Mouse (Mus musculus): ENCODE measurements around the gene Gm21680. TPM values are rescaled to one million over a fixed set of nuclear protein-coding genes. Genes with fewer than 3 reads are reported as not detected.
"Not testable (repeated sequence)": the region's sequence is repeated elsewhere in the genome, so short reads cannot be mapped to it uniquely, and the experiment has no call there.

The Gm21680 gene
- not detected in 2 replicates for polyA plus RNA-seq (2012; ENCODE audit: insufficient read depth, insufficient read length, missing spikeins)

DNA sequence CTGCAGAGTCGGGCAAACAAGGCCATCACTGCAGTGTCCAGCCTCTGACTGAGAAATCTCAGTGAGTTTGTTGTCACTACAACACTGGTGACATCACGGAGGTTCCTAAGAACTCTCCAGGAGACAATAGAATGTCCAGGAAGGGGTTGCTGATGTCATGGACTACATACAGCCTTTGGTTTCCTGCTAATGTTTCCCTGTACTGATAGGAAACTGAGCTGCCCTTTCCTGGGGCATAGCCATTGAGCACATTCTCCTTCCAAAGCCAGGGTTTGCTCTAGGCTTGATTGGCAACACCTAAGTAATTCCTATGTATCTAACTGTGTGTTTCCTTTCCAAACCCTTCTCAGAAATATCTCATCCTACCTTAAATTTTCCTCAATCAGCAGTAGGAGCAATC is at the start of gene Gm21680:
TSS of gene Gm21680 (minus strand) at position 101 of the 400 bp plus-strand sequence.
- H3K4me1 ChIP-seq (ENCODE audit: control insufficient read depth, insufficient read depth, insufficient read length, low read length); H3K27ac ChIP-seq (replicated peaks; ENCODE audit: low read depth, low read length); H3K4me3 ChIP-seq (ENCODE audit: insufficient read depth, low read depth, low read length): not testable (repeated sequence)

DNA sequence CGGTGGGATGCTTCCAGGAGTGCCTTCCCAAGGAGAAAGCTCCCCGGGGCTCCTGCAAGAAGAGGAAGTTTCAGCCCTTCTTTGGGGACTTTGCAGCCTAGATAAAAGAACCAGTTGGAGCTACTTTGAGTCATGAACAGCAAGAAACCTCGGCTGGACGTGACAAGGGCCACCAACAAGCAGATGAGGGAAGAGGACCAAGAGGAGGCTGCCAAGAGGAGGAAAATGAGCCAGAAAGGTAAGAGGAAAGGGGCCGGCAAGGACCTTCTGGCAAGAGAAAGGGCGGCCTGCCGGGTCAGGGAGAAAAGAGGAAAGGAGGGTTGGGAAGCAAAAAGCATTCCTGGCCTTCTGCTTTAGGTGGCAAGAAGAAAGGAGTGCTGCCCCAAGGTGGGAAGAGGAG is 35.2 kb upstream of the Gm21680 start:
- not testable (repeated sequence) for H3K4me1 ChIP-seq (ENCODE audit: control insufficient read depth, insufficient read depth, insufficient read length, low read length); H3K27ac ChIP-seq (replicated peaks; ENCODE audit: low read depth, low read length)

DNA sequence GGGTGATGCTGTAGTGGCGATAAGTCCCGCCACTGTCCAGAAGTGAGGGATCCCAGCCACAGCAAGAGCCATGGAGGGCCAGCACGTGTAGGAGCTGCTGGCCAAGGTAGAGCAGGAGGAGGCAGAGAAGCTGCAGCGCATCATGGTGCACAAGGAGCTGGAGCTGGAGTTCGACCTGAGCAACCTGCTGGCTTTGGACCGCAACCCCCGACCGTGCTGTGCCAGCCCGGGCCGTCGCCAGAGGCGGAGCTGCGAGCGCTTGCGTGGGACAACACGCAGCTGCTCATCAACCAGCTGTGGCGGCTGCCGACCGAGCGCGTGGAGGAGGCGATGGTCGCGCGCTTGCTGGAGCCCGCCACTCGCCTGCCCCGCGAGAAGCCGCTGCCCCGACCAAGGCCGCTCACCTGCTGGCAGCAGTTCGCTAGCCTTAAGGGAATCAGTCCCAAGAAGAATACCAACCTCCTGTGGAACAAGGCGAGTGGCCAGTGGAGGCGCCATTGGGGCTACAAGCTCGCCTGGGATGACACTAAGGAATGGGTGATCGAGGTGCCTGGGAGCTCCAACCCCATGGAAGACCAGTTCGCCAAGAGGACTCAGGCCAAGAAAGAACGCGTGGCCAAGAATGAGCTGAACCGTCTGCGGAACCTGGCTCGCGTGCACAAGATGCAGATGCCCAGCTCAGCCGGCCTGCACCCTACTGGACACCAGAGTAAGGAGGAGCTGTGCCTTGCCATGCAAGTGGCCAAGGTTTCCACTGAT is 34.7 kb upstream of the Gm21680 start:
- H3K4me3 ChIP-seq (ENCODE audit: insufficient read depth, low read depth, low read length); H3K27ac ChIP-seq (replicated peaks; ENCODE audit: low read depth, low read length); H3K4me1 ChIP-seq (ENCODE audit: control insufficient read depth, insufficient read depth, insufficient read length, low read length): not testable (repeated sequence)

More for the DNA sequence above, 35.2 kb upstream of the Gm21680 start:
- H3K4me3 ChIP-seq (ENCODE audit: insufficient read depth, low read depth, low read length), result not testable (repeated sequence)

DNA sequence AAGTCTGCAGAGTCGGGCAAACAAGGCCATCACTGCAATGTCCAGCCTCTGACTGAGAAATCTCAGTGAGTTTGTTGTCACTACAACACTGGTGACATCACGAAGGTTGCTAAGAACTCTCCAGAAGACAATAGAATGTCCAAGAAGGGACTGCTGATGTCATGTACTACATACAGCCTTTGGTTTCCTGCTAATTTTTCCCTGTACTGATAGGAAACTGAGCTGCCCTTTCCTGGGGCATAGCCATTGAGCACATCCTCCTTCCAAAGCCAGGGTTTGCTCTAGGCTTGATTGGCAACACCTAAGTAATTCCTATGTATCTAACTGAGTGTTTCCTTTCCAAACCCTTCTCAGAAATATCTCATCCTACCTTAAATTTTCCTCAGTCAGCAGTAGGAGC is 32.2 kb upstream of the Gm21680 start, which contains the start of gene Gm1979:
TSS of gene Gm1979 (minus strand) at position 101 of the 400 bp plus-strand sequence.
- H3K4me3 ChIP-seq (ENCODE audit: insufficient read depth, low read depth, low read length); H3K27ac ChIP-seq (replicated peaks; ENCODE audit: low read depth, low read length); H3K4me1 ChIP-seq (ENCODE audit: control insufficient read depth, insufficient read depth, insufficient read length, low read length): not testable (repeated sequence)

DNA sequence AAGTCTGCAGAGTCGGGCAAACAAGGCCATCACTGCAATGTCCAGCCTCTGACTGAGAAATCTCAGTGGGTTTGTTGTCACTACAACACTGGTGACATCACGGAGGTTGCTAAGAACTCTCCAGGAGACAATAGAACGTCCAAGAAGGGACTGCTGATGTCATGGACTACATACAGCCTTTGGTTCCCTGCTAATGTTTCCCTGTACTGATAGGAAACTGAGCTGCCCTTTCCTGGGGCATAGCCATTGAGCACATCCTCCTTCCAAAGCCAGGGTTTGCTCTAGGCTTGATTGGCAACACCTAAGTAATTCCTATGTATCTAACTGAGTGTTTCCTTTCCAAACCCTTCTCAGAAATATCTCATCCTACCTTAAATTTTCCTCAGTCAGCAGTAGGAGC is 16.1 kb upstream of the Gm21680 start, which contains the start of gene Gm21698:
TSS of gene Gm21698 (minus strand) at position 101 of the 400 bp plus-strand sequence.
- not testable (repeated sequence) for H3K4me3 ChIP-seq (ENCODE audit: insufficient read depth, low read depth, low read length); H3K27ac ChIP-seq (replicated peaks; ENCODE audit: low read depth, low read length); H3K4me1 ChIP-seq (ENCODE audit: control insufficient read depth, insufficient read depth, insufficient read length, low read length)

DNA sequence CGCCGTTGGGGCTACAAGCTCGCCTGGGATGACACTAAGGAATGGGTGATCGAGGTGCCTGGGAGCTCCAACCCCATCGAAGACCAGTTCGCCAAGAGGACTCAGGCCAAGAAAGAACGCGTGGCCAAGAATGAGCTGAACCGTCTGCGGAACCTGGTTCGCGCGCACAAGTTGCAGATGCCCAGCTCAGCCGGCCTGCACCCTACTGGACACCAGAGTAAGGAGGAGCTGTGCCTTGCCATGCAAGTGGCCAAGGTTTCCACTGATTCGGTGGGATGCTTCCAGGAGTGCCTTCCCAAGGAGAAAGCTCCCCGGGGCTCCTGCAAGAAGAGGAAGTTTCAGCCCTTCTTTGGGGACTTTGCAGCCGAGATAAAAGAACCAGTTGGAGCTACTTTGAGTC is 15.4 kb downstream of the Gm21680 start:
- not testable (repeated sequence) for H3K4me3 ChIP-seq (ENCODE audit: insufficient read depth, low read depth, low read length); H3K27ac ChIP-seq (replicated peaks; ENCODE audit: low read depth, low read length); H3K4me1 ChIP-seq (ENCODE audit: control insufficient read depth, insufficient read depth, insufficient read length, low read length)

DNA sequence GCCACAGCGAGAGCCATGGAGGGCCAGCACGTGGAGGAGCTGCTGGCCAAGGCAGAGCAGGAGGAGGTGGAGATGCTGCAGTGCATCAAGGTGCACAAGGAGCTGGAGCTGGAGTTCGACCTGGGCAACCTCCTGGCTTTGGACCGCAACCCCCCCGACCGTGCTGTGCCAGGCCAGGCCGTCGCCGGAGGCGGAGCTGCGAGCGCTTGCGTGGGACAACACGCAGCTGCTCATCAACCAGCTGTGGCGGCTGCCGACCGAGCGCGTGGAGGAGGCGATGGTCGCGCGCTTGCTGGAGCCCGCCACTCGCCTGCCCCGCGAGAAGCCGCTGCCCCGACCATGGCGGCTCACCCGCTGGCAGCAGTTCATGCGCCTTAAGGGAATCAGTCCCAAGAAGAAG is 15.9 kb downstream of the Gm21680 start:
- not testable (repeated sequence) for H3K4me3 ChIP-seq (ENCODE audit: insufficient read depth, low read depth, low read length); H3K4me1 ChIP-seq (ENCODE audit: control insufficient read depth, insufficient read depth, insufficient read length, low read length); H3K27ac ChIP-seq (replicated peaks; ENCODE audit: low read depth, low read length)

DNA sequence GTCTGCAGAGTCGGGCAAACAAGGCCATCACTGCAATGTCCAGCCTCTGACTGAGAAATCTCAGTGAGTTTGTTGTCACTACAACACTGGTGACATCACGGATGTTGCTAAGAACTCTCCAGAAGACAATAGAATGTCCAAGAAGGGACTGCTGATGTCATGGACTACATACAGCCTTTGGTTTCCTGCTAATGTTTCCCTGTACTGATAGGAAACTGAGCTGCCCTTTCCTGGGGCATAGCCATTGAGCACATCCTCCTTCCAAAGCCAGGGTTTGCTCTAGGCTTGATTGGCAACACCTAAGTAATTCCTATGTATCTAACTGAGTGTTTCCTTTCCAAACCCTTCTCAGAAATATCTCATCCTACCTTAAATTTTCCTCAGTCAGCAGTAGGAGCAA is 18.1 kb downstream of the Gm21680 start, which contains the start of gene Gm21671:
TSS of gene Gm21671 (minus strand) at position 101 of the 400 bp plus-strand sequence.
- not testable (repeated sequence) for H3K27ac ChIP-seq (replicated peaks; ENCODE audit: low read depth, low read length); H3K4me1 ChIP-seq (ENCODE audit: control insufficient read depth, insufficient read depth, insufficient read length, low read length); H3K4me3 ChIP-seq (ENCODE audit: insufficient read depth, low read depth, low read length)

DNA sequence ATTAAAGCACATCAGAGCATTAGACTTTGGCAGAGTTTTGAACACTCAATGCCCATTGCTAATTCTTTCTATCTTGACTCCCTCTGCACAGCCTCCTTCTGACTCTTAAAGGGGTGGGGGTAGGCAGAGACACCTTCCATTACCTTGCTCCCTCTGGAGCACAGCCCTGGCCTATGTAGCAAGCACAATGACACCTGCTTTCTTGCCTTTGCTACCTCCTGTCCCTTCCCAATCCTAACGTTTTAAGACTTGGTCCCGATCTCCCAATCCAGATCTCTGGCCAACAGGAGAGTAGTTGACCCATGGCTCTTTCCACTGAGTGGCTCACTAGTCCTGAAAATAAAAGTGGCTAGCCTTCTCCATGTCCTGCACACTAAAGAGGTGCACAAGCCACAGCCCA is 27.1 kb downstream of the Gm21680 start:
- H3K4me3 ChIP-seq (ENCODE audit: insufficient read depth, low read depth, low read length); H3K4me1 ChIP-seq (ENCODE audit: control insufficient read depth, insufficient read depth, insufficient read length, low read length); H3K27ac ChIP-seq (replicated peaks; ENCODE audit: low read depth, low read length): not testable (repeated sequence)

DNA sequence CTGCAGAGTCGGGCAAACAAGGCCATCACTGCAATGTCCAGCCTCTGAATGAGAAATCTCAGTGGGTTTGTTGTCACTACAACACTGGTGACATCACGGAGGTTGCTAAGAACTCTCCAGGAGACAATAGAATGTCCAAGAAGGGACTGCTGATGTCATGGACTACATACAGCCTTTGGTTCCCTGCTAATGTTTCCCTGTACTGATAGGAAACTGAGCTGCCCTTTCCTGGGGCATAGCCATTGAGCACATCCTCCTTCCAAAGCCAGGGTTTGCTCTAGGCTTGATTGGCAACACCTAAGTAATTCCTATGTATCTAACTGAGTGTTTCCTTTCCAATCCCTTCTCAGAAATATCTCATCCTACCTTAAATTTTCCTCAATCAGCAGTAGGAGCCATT is 30.2 kb downstream of the Gm21680 start, which contains the start of gene Gm21663:
TSS of gene Gm21663 (minus strand) at position 101 of the 400 bp plus-strand sequence.
- H3K4me1 ChIP-seq (ENCODE audit: control insufficient read depth, insufficient read depth, insufficient read length, low read length); H3K27ac ChIP-seq (replicated peaks; ENCODE audit: low read depth, low read length); H3K4me3 ChIP-seq (ENCODE audit: insufficient read depth, low read depth, low read length): not testable (repeated sequence)

Other genes starting within 250 kb of the Gm21680 start
- gene Actr3b, start 212.7 kb downstream of the Gm21680 start, polyA plus RNA-seq (2012; ENCODE audit: insufficient read depth, insufficient read length, missing spikeins), result 0.52 and 2.0 TPM in 2 replicates
- not detected in 2 replicates for gene Gm21663, start 30.3 kb downstream of the Gm21680 start, polyA plus RNA-seq (2012; ENCODE audit: insufficient read depth, insufficient read length, missing spikeins)
- gene Gm21671, start 18.2 kb downstream of the Gm21680 start, polyA plus RNA-seq (2012; ENCODE audit: insufficient read depth, insufficient read length, missing spikeins), result not detected in 2 replicates
- not detected in 2 replicates for gene Gm21698, start 16.0 kb upstream of the Gm21680 start, polyA plus RNA-seq (2012; ENCODE audit: insufficient read depth, insufficient read length, missing spikeins)
- gene Gm1979, start 32.1 kb upstream of the Gm21680 start, polyA plus RNA-seq (2012; ENCODE audit: insufficient read depth, insufficient read length, missing spikeins), result not detected in 2 replicates
- gene Gm5862, start 50.3 kb upstream of the Gm21680 start, polyA plus RNA-seq (2012; ENCODE audit: insufficient read depth, insufficient read length, missing spikeins), result not detected in 2 replicates
- not detected in 2 replicates for gene Speer4a, start 66.9 kb upstream of the Gm21680 start, polyA plus RNA-seq (2012; ENCODE audit: insufficient read depth, insufficient read length, missing spikeins)
- not detected in 2 replicates for gene Gm7347, start 85.9 kb upstream of the Gm21680 start, polyA plus RNA-seq (2012; ENCODE audit: insufficient read depth, insufficient read length, missing spikeins)
- not detected in 2 replicates for gene Gm10471, start 116.6 kb upstream of the Gm21680 start, polyA plus RNA-seq (2012; ENCODE audit: insufficient read depth, insufficient read length, missing spikeins)
- not detected in 2 replicates for gene 5031410I06Rik, start 132.7 kb upstream of the Gm21680 start, polyA plus RNA-seq (2012; ENCODE audit: insufficient read depth, insufficient read length, missing spikeins)
- gene Gm10220, start 148.8 kb upstream of the Gm21680 start, polyA plus RNA-seq (2012; ENCODE audit: insufficient read depth, insufficient read length, missing spikeins), result not detected in 2 replicates

Data from brown adipose tissue, adult 24 weeks (tissue).